Mouse (Mus musculus) bone marrow, adult 2 months (tissue): ENCODE results near the gene Rasal2.

ENCODE experiments used
- CTCF ChIP-seq: fragments of 200-500 bp; IDR thresholded peaks from 2 replicates; pipeline ENCODE4 v1.5.1; 2011; ENCODE audit warnings: low read length, control low read depth; ENCODE audit not compliant: control insufficient read depth, insufficient read depth
- POLR2A ChIP-seq: fragments of 200-500 bp; IDR thresholded peaks from 2 replicates; pipeline ENCODE4 v1.6.1; 2011; ENCODE audit warnings: low read depth, mild to moderate bottlenecking, control low read depth, low read length, borderline replicate concordance; ENCODE audit not compliant: control insufficient read depth

- TF ChIP-seq CTCF (no peak), POLR2A (no peak)
Measured at GRCm38 (mm10) chr1:157409648-157410047, 2.7 kb downstream of the Rasal2 start.
